Mouse (Mus musculus) CD4-positive, CD25-positive, alpha-beta regulatory T cell, adult 4 months (primary cell): ENCODE measurements around the gene Lta. TPM values are rescaled to one million over a fixed set of nuclear protein-coding genes. Genes with fewer than 3 reads are reported as not detected.

Experiments
- ATAC-seq: one replicate; pipeline ENCODE4 v1.8.0; 2017
- polyA plus RNA-seq, 2 experiments: library from polyadenylated mRNA; unstranded; fragments of 100-300 nt; shearing (Covaris generic); gene quantifications; one replicate each; pipeline ENCODE4 v1.2.1; 2017

Lta gene
- 10 to 100 TPM; 82.7 to 99.0 TPM for polyA plus RNA-seq

DNA sequence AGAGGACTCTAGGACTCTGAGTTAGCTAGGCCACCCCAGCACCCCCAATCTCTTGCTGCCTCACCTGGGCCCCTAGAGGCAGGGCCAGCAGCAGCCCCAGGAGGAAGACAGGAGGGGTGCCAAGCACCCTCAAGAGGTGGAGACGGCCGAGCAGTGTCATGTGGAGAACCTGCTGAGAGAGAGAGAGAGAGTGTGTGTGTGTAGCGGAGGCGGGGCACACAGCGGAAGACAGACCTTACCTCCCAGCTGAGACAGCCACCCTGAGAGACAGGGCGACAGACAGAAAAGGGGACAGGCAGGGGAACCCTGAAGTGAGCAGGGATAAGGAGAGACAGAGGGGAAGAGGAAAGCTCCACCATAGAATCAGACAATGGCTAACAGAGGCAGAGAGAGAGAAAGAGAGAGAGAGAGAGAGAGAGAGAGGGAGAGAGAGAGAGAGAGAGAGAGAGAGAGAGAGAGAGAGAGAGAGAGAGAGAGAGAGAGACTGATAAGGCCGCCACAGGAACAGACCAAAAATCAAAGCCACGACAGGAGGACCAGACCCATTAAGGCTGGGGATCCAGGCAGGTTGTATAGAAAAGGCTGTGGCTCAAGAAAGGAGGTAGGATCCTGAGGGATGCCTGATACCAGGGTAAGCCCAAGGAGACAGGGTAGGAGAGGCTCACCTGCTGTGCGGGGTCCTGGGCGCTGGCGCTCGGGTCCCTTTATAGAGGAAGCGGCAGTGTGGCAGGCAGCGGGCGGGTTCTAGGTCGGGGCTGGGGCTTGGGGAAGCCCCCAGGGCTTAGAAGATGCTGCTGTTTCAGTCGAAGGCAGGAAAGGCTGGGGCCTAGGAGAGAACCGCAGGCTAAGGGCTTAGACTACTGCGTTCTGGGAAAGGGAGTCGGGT is at the start of gene Lta:
Lta (minus strand) TSS at position 858 of the 886 bp plus-strand sequence.
- ATAC-seq: peak; percentile 66

DNA sequence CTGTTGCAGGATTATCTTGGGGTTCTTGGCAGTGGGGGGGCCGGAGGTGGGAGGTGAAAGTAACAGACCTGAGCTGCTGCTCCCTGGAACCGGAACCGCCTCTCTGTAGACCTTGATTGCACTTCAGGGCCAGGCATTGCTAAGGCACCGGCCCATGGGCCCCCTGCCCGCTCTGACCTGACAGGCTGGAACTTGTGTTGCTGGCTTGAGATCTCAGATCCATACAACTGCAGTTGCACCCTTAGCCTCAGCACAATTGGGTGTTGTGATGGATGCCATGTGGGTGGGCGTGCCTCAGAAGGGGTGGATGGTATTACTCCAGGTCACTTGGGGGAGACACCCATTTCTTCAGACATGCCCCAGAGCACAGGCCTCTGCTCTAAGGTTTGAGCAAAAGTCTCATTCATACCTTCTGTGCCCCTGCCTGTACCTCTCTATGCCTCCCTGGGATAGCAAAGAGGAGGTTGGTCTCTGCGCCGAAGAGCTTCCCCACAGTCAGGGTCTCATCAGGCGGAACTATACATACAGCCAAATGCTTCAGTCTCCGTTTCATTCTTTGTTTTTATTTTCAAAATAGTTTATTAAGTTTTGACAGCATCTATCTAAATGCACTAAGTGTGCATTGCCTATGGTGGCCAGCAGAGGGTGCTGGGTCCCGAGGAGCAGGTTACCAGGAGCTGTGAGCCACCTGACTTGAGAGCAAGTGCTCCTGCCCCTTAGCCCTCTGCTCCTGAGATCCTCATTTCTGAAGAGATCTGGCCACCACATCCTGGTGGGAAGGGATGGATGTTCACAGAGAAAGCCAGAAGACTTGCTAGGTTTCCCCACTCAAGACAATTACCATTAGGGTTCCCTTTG is 49.3 kb upstream of the Lta start:
- ATAC-seq: peak; percentile 40

- no peak for ATAC-seq
Measured at GRCm38 (mm10) chr17:35253293-35254093, 48.3 kb upstream of the Lta start.

DNA sequence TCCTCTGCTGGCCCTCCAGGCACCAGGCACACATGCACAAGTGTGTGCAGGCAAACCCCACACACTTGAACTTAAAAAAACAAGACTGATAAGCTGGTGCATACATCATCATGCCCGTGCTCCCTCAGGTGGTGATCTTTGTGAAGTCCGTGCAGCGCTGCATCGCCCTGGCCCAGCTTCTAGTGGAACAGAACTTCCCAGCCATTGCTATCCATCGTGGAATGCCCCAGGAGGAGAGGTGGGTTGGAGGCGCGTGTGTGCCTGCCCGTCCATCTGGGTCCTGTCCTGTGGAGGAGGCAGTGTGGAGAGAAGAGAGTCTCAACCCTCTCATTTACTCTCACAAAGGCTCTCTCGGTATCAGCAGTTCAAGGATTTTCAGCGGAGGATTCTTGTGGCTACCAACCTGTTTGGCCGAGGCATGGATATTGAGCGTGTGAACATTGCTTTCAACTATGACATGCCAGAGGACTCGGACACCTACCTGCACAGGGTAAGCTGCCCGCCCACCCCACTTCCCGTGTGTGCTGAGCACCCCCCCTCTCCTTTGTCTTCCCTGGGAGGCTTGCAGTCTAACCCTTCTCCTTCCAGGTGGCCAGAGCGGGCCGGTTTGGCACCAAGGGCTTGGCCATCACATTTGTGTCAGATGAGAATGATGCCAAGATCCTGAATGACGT is 47.6 kb upstream of the Lta start:
- ATAC-seq: no peak

- ATAC-seq: no peak
Measured at GRCm38 (mm10) chr17:35251981-35252380, 46.8 kb upstream of the Lta start.

- ATAC-seq: no peak
Measured at GRCm38 (mm10) chr17:35251162-35251719, 46.1 kb upstream of the Lta start.

DNA sequence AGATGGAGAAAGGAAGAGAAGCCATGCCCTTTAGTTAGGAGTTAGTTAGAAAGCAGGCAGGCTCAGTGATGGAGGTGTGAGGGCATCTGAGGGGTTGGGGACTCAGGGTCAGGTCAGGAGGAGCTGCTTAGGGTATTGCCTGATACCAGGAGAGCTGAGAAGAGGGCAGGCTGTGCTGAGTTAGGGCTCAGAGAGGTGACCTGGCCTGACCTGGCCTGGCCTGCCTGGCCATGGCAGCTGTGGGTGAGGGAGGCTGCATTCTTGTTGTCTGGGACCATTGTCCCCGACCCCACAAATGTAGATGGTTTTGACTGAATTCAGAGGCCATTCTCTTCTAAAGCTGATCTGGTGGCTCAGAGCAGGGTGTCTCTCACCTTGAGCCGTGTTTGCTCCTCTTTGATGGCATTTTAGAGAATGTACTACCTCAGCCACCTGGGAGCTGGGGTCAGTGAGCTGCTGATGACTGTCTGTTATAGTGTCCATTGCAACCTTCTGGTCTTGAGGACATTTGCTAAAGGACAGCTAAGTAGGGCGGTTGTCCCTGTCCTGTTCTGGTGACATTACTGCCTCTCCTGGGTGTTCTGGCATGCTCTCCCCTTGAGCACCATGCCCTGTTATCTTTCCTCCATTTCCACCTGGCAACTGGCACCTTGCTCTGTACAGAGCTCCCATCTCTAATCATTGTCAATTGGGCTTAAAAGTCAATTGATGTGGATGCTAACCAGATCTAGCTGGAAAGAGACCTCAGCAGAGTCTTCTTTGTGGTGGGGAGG is 45.4 kb upstream of the Lta start:
- ATAC-seq: no peak

DNA sequence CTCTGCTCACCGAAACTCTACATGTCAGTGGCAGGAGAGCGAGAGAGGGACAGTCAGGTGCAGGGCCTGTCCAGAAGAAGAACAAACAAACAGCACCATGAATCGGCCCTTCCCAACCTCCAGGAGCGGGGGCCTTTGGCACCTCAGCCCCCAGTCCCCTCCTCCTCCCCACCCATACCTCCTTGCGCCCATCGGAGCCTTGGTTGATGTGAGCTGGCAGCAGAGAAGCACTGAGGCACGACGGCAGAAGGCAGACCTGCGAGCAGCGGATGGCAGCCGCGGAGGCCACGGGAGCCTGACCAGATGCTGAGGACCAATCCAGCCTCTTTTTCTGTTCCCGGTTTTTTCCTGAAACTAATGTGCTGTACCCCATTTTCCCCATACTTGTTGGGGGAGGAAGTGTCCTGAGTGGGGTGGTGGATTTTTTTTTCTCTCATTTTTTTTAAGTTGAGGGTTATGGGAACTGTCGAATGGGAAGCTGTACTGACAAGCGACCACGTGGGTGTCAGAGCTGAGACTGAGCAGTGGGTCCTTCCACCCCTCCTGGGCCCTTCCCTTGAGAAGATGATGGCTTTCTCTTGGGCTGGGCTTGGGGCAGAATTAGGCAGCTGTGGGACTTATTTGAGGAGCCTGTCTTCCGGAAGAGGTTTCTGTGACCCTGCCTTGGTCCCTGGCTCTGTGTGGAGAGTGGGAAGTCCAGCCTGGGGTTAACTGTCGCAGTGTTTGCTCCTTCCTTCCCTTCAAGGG is 44.5 kb upstream of the Lta start:
- ATAC-seq: no peak

DNA sequence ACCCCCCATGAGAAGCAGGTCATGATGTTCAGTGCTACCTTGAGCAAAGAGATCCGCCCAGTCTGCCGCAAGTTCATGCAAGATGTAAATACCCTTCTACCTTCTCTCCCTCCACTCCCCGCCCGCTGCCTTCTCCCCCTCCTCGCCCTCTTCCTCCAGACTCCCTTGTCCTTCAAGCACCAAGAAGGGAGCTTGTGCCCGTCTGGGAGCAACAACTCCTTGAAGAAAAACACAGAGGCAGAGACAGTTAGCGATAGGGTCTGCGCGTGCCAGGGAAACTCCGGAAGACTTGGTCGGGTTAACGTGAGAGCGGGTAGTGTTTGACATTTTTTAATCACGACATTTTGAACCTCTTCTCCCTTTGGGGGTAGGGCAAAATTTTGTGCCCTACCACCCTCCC is 43.8 kb upstream of the Lta start:
- no peak for ATAC-seq

- ATAC-seq: no peak
Measured at GRCm38 (mm10) chr17:35247144-35247543, 42.0 kb upstream of the Lta start.

GRCm38 (mm10) chr17:35245731-35246623 is 40.8 kb upstream of the Lta start:
- ATAC-seq: no peak

- no peak for ATAC-seq
Measured at GRCm38 (mm10) chr17:35244999-35245398, 39.8 kb upstream of the Lta start.

GRCm38 (mm10) chr17:35243086-35243485 is 37.9 kb upstream of the Lta start:
- no peak for ATAC-seq

DNA sequence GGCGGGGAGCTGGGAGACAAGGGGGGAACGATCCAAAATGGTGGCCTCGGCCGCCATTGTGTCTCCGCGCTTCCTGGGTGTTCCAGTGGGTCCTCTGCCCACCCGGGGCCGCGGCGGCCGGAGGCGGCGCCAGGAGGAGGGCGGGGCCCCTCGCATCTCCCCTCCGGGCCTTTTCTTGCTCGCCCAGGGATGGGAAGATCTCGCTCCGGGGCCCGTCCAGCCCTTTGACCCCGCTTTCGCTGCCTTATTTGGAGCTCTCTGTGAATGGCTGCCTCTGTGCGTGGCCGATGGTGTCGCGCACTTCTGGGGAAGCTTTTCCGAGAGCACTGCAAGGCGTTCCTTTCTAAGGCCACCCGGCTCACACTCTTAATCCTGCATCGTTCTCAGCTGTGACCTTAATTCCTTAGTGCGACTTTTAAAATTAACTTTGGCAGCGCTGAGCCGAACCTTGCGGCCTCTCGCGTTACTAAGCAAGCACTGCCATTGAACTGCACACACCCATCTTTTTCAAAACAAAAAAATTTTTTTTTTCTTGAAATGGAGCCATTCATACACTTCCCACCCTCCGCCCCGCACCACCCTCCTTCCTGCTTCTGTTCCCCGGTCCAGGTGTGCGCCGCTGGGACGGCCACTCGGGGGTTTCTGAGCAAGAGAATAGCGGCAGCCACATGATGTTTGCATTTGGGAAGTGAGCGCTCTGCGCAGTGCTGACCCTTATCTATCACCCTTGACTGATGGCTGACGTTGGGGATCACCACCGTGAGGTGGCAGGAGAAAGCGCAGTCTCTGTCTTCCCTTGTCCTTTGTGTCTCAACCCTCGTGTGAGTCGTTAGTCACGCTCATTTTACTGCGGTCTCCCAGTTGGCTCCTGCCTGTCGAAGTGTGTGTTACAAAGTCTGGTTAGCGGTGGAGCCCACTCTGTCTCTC is 37.1 kb upstream of the Lta start:
- peak; percentile 46 for ATAC-seq

DNA sequence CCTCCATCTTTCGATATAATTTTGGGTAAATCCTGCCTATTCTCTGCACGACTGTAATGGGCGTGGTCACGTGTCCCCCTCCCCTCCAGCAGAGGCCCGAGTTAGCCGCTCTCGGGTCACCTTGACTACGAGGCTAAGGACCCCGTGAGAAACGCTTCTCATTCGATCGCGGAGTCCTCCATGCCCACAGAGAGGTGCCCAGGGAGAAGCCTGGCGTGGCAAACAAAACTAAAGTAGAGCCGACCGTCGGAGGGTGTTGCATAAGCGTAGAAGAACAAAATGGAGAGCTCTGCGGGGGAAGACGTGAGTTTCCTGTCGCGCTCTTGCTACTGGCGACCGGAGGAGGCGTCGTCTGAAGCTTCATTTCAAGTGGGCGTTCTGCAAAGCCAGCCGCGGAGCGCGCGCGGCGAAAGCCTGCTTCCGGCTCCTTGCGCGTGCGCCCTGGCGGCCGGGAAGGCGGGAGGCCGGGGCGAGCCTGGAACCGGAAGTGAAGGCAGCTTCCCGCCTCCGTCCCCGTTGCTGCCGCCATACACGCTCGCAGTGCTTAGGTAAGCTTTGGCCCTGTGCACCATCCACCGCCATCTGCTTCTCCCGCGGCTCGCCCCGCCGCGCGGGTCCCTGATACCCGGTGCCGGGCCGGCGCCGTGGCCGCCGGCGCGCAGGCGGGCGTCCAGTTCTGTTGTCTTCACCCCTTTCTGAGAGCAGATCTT is 36.3 kb upstream of the Lta start, which contains the start of gene Ddx39b:
Ddx39b (plus strand) TSS at position 442 of the 710 bp plus-strand sequence.
- peak; percentile 76 for ATAC-seq

DNA sequence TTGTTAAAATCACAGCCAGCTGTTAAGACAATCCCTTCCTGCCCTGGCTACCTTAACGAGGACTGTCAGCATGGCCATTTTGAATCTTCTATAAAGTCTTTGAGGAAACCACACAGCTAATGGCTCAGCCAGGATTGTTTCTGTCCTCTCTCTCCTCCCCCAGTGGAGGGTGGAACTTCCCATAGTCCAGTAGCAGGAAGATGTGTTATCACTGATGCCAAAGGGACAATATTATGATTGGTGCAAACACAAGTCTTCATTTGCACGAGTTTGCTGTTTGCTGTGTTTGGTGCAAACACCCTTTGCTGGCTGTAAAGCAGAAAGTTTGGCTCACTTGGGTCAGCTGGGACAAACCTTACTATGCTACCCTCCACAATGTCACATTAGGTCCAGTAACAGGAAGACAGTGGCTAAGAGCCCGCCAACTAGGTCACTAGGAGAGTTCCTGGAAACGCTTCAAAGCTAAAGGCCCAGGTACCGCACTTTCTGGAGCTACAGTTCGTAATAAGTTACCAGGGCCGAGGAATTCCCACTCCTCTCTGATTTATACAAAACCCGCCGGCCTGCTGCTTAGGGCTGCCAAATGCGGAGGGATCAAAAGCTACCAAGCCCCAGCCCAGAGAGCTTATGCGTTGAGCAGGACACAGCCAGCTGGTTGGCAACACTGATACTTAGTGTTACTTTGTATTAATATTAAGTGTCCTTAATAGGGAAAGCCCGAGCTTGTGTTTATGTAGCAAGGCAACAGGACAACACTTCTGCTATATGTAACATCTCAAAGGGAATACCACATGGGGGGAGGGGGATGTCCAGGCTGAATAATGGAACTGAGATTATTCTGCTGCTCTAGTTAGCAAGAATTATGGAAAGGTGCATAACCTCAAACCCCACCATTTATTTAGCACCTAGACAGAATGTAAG is 35.5 kb upstream of the Lta start:
- ATAC-seq: no peak
